Mouse (Mus musculus) spleen, adult 2 months (tissue): Measurements from ENCODE around the gene Bco2. TPM values are rescaled to one million over a fixed set of nuclear protein-coding genes. Genes with fewer than 3 reads are reported as not detected.

Experiments used
- DNase-seq, 2 experiments: peaks; one replicate each; pipeline versions ENCODE4 v3.0.0 to v3.0.0-alpha.2; 2012 to 2021; ENCODE audit warnings: low spot score in 2 of 2, low read depth in 1 of 2
- H3K27ac ChIP-seq: fragments of 200-500 bp; 2 replicates; pipeline ENCODE4 v1.5.1; 2012; ENCODE audit warnings: low read length, inconsistent platforms; ENCODE audit not compliant: insufficient read depth
- H3K27me3 ChIP-seq: fragments of 200-500 bp; 2 replicates; pipeline ENCODE4 v1.6.1; 2012; ENCODE audit warnings: mild to moderate bottlenecking, moderate library complexity, low read length, inconsistent platforms; ENCODE audit not compliant: control insufficient read depth, insufficient read depth
- H3K36me3 ChIP-seq: fragments of 200-500 bp; 2 replicates; pipeline ENCODE4 v1.6.1; 2012; ENCODE audit warnings: mild to moderate bottlenecking, low read length, inconsistent platforms; ENCODE audit not compliant: control insufficient read depth, insufficient read depth
- H3K4me1 ChIP-seq: fragments of 200-500 bp; 2 replicates; pipeline ENCODE4 v1.6.1; 2011; ENCODE audit warnings: inconsistent platforms; ENCODE audit not compliant: control insufficient read depth, insufficient read depth, insufficient read length
- H3K4me3 ChIP-seq: fragments of 200-500 bp; 2 replicates; pipeline ENCODE4 v1.5.1; 2011; ENCODE audit warnings: mild to moderate bottlenecking, inconsistent platforms; ENCODE audit not compliant: insufficient read depth, insufficient read length; ENCODE audit errors: extremely low read depth
- CTCF ChIP-seq: fragments of 200-500 bp; IDR thresholded peaks from 2 replicates; pipeline ENCODE4 v1.5.1; 2011; ENCODE audit warnings: mild to moderate bottlenecking, inconsistent platforms; ENCODE audit not compliant: insufficient read depth, insufficient read length, insufficient replicate concordance; ENCODE audit errors: extremely low read depth
- POLR2A ChIP-seq: fragments of 200-500 bp; IDR thresholded peaks from 2 replicates; pipeline ENCODE4 v1.6.1; 2011; ENCODE audit warnings: low read depth, low read length, inconsistent platforms
- WGBS: fragments of 180-500 bp; shearing (Covaris S2); methylation state at CpG from one replicate; pipeline ENCODE4 v1.1.7; 2018; 5-methylcytosine and 5-hydroxymethylcytosine counted together
- polyA plus RNA-seq: library from polyadenylated mRNA; depleted of rRNA; stranded (reverse); fragments of >200 nt; gene quantifications from 2 replicates; pipeline ENCODE4 v1.2.3, GENCODE M21; 2012

Gene Bco2
- polyA plus RNA-seq, 1 experiment = 0.62 TPM

DNA sequence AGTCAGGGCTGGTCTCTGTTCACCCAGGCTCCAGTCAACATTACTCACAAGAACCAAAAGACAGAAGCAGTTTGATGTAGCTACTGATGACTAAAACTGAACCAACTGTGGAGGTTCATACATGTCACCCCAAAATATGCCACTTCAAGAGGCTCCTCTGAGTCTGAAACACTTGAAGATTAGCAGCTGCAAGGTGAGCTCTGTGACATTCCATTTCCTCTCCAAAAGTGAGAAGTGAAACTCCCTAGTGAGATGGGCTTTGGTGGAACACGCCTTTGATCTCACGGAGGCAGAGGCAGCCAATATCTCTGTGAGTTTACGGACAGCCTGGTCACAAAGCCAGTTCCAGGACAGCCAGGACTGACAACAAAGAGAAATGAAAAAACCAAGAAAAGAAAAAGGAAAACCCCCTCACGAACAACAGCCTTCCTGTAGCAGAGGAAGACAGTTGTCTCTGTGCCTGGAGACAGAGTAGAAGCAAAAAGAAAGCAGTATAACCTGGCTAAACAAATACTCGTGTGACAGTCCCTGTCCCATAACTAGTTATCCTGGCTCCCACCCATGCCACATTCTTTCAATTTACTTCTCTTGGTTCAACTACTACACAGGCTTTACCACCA, 7.0 kb downstream of the Bco2 start:
- TF ChIP-seq CTCF = no peak
- no peak for TF ChIP-seq POLR2A
- DNase-seq = peak; percentile 45 to 60
- Histone ChIP-seq H3K27ac (peak overlapping the region; percentile 62), H3K4me3 (0 out of 2 replicates have a peak overlapping the region, but pooled peaks have one; percentile 3), H3K36me3 (no peaks in the 10 kb centered on the region), H3K4me1 (peaks cover 12% of the 10 kb centered on the region; the same call in 1 of the 2 replicates), H3K27me3 (no peaks in the 10 kb centered on the region)
- 7% methylated on average over 5 of the region's 5 CpGs for WGBS

DNA sequence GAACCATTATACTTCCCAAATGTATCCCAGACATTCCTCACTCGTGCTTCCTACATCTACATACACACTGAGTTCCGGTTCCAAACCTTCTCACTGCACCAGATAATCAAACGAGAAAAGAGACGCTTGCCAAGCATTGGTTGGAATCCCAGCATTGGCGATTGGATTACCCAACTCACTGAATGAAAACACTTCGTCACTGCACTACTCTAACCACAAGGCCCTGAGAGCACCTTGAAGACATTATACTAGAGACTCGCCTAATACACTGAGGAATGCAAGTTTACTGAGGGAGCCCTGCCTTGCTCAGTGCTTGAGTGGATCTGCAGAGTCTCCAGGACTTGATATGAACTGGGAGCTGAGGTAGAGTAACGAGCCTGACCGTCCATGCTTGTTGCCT, 12.6 kb downstream of the Bco2 start:
- no peak overlapping the region for H3K4me3 ChIP-seq
- peaks cover 9% of the 10 kb centered on the region for H3K4me1 ChIP-seq
- TF ChIP-seq POLR2A (no peak), CTCF (no peak)
- H3K27ac ChIP-seq = no peak overlapping the region
- WGBS = 85% methylated on average over 9 of the region's 9 CpGs
- no peak for DNase-seq
- no peaks in the 10 kb centered on the region for H3K27me3 ChIP-seq
- no peaks in the 10 kb centered on the region for H3K36me3 ChIP-seq

GRCm38 (mm10) chr9:50540170-50540569, 14.8 kb downstream of the Bco2 start:
- TF ChIP-seq POLR2A = no peak
- TF ChIP-seq CTCF = no peak
- peaks cover 8% of the 10 kb centered on the region for H3K4me1 ChIP-seq
- WGBS = 13% methylated on average over 7 of the region's 7 CpGs
- H3K36me3 ChIP-seq = no peaks in the 10 kb centered on the region
- H3K27ac ChIP-seq = no peak overlapping the region
- H3K4me3 ChIP-seq = no peak overlapping the region
- no peak for DNase-seq
- H3K27me3 ChIP-seq = no peaks in the 10 kb centered on the region

- no peak overlapping the region for H3K27ac ChIP-seq
- 22% methylated on average over 4 of the region's 4 CpGs for WGBS
- no peak overlapping the region for H3K4me3 ChIP-seq
- H3K27me3 ChIP-seq = no peaks in the 10 kb centered on the region
- TF ChIP-seq CTCF (no peak), POLR2A (no peak)
- H3K4me1 ChIP-seq = peaks cover 8% of the 10 kb centered on the region
- DNase-seq = no peak
- H3K36me3 ChIP-seq = no peaks in the 10 kb centered on the region
These were observed 17.7 kb downstream of the Bco2 start for GRCm38 (mm10) chr9:50537295-50537694.

DNA sequence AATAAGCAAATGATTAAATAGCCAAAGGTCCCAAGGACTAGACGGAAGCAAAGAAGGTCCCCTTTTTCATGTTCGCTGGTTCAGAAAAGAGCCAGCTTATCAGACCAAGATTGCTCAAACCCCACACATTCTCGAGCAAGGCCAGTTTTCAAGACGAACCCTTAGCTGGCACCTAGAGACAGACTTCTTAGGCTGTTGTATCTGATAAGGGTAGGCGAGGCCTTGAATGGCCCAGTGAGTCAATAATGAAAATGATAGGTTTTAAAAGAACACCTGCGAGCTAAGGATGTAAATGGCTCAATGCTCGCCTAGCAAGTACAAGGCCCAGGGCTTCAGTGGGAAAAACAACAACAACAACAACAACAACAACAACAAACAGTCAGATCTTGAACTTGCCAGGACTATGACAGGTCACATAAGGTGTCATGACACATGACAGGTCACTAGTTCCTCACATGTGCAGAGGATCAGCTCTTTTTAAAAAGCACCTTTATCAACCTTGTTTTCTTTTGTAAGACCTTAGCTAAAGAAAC, 18.3 kb downstream of the Bco2 start:
- TF ChIP-seq POLR2A (no peak), CTCF (no peak)
- no peaks in the 10 kb centered on the region for H3K27me3 ChIP-seq
- WGBS = 69% methylated on average over 7 of the region's 7 CpGs
- H3K4me1 ChIP-seq = peaks cover 8% of the 10 kb centered on the region
- H3K4me3 ChIP-seq = no peak overlapping the region
- no peak overlapping the region for H3K27ac ChIP-seq
- no peak for DNase-seq
- H3K36me3 ChIP-seq = no peaks in the 10 kb centered on the region

- H3K27ac ChIP-seq = no peak overlapping the region
- no peaks in the 10 kb centered on the region for H3K36me3 ChIP-seq
- no peaks in the 10 kb centered on the region for H3K27me3 ChIP-seq
- WGBS = 63% methylated on average over 5 of the region's 5 CpGs
- no peak overlapping the region for H3K4me3 ChIP-seq
- TF ChIP-seq POLR2A = no peak
- DNase-seq = no peak
- peaks cover 8% of the 10 kb centered on the region for H3K4me1 ChIP-seq
These were observed 19.1 kb downstream of the Bco2 start for GRCm38 (mm10) chr9:50535930-50536329.

DNA sequence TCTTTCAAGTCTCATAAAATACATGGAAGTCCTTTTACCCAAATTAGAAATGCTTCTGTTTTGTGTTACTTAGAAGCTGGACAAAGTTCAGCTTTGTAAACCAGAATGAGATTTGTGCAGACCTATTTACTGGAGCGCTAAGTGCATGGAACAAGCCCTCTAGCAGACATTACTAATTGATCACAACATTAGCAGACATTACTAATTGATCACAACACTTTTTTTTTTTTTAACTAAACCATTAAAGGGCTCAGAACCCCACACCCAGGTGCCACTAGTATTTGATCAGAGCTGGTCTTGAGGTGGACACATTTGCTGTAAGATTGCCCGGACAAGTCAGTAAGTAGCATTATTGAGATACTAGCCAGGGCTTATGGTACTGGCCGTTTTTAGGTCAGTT, 21.2 kb downstream of the Bco2 start:
- H3K4me3 ChIP-seq = no peak overlapping the region; the same call in 1 of the 2 replicates
- H3K27ac ChIP-seq = peak overlapping the region; percentile 81
- TF ChIP-seq CTCF = no peak
- no peak for TF ChIP-seq POLR2A
- DNase-seq = no peak
- H3K4me1 ChIP-seq = peaks cover 8% of the 10 kb centered on the region; the same call in 1 of the 2 replicates
- H3K36me3 ChIP-seq = no peaks in the 10 kb centered on the region
- no peaks in the 10 kb centered on the region for H3K27me3 ChIP-seq
- 66% methylated on average over 3 of the region's 3 CpGs for WGBS

DNA sequence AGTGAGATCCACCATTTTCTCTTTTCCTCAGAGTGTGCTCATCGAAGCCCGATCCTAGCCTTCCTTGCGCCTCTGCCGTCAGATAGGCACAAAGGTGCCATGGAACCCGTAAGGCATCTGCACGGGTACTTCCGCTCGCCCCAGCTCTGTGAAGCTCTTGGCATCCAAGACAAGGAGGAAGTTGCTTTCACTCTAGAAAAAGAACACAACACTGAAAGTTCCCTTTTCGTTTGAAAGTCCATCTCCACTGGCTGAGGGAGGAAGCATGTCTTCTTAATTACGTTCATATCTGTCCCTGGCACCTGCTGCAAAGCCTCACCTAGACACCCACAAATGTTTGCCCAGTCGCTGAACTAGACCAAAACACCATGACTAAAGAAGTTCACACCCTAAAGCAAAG, 21.7 kb downstream of the Bco2 start:
- Histone ChIP-seq H3K4me1 (peaks cover 8% of the 10 kb centered on the region; the same call in 1 of the 2 replicates), H3K27me3 (no peaks in the 10 kb centered on the region), H3K4me3 (peak overlapping the region; percentile 32), H3K36me3 (no peaks in the 10 kb centered on the region), H3K27ac (peak overlapping the region; percentile 81)
- 11% methylated on average over 11 of the region's 11 CpGs for WGBS
- DNase-seq = peak; percentile 52 to 63
- TF ChIP-seq CTCF (no peak), POLR2A (peak; percentile 9; the same call in 1 of the 2 replicates)
